Mouse (Mus musculus): ENCODE results near the gene Cir1.

Cir1 gene

DNA sequence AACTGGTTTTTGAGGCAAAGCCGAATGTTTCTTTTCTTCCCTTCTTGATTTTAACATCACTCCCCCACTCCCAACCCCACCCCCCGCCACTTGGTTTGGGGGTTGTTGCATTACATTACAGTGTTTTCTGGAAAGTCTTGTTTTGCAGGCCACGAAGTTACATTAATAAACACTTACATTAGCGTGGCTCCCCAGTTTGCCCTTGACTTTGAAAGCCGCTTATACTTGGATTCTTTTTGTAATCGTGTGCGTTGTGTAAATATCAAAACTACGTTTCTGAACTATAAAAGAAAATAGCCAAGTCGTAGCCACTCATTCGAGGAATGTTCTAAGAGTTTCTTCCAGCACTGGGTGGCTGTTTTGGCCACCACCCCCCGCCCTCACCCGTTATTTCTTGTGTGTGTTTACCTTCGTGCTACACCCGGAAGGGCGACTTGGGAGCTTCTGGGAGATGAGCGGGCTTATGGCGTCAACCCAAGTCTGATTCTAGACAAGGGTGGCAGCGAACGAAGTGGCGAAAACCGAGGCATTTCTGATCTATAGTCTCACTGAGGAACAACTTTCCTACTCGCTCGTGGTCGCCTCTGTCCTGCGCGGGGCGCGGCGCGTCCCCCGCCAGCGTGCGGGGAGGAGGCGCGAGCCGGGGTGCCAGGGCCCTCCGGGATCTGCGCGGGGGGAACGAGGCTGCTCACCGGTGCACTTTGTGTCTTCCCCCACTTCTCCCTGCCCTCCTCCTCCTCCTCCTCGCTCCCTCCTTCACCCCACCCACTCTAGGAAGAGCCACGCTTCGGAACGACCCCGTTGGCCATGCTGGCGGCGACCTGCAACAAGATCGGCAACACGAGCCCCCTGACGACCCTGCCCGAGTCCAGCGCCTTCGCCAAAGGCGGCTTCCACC lies 39.9 kb downstream of the Cir1 start:
- no peak for DNase-seq (ENCODE audit: low spot score)

DNA sequence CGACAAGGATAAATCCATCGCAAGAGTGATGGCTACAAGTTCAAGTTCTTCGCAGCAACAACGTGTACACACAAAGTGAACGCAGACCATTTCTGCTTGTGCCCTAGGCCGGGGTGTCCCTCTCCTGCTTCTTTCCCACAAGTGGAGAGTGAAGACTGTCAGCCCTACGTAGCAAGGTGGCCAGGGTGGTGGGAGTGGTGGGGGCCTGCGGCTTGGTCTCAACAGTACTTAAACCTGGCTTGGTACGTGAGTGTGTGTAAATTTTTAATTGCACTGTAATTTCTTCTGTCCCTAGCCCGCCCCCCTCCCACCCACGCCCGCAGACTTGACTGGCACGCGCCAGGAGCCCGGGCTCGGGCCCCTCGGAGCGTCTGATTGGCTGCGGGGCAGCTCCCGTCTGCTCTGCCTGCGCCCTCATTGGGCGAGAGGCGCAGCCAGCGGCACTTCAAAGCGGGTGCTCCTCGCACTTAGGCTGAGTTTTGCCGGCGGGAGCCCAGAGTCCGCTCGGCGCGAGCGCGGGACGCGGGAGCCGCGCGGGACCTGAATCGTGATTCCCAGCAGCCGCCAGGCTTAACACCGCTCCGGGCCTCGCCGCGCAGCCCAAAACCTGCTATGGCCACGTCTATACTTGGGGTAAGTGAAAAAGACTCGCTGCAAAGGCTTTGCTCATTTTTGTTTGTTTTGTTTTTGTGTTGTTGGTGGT lies 40.9 kb downstream of the Cir1 start, which contains the start of gene Sp9:
TSS of gene Sp9 (plus strand) at position 467 of the 703 bp plus-strand sequence.
- peak; percentile 62 for DNase-seq (ENCODE audit: low spot score)

- DNase-seq (ENCODE audit: low spot score) = peak; percentile 53
These were observed 41.7 kb downstream of the Cir1 start for GRCm38 (mm10) chr2:73270593-73271458.

GRCm38 (mm10) chr2:73270071-73270592 lies 42.4 kb downstream of the Cir1 start:
- no peak for DNase-seq (ENCODE audit: low spot score)

GRCm38 (mm10) chr2:73269666-73270065 lies 42.8 kb downstream of the Cir1 start:
- DNase-seq (ENCODE audit: low spot score) = no peak

DNA sequence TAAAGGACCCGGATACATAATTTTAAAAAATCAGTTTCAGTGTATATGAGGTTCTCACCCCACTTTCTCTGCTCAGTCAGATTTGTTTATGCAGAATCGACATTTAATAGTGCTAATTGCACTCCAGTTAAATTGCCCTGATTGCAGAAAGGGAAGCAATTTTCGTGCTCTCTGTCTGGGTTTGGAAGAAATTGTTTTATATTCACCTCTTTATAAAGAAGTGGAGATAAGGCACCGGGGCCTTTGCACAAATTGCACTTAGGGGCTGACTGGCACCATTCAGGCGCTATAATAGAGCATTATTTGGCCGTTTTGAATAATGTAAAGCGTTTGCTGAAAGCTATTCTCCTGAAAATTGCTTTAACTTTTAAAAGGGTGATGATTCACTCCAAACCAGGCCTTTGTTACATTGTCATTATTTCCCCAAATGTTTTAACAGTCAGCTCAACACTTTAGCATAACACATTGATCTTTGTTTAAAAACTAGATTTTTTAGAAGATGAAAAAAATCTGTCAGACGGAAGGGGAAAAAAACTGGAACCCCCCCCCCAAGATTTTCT lies 43.6 kb downstream of the Cir1 start:
- no peak for DNase-seq (ENCODE audit: low spot score)

GRCm38 (mm10) chr2:73268281-73268680 lies 44.2 kb downstream of the Cir1 start:
- DNase-seq (ENCODE audit: low spot score) = no peak

DNA sequence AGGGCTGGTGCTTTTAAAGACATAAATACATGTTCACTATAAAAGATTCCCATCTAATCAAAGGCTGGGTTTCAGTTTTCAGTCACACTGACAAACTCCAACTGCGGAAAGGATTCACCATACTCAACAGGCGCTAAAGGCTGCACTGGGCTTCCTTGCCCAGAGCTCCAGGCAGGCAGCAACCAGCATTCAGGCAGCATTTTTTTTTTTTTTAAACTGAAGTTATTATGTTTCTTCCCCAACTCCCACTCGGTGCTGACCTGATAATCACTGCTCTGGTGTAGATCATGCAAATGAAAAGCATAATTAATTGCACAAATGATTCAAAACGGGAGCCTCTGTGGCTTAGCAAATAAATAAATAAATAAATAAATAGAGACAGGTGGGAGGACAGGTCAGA lies 44.7 kb downstream of the Cir1 start:
- DNase-seq (ENCODE audit: low spot score) = no peak

- no peak for DNase-seq (ENCODE audit: low spot score)
These were observed 45.3 kb downstream of the Cir1 start for GRCm38 (mm10) chr2:73267231-73267630.

DNA sequence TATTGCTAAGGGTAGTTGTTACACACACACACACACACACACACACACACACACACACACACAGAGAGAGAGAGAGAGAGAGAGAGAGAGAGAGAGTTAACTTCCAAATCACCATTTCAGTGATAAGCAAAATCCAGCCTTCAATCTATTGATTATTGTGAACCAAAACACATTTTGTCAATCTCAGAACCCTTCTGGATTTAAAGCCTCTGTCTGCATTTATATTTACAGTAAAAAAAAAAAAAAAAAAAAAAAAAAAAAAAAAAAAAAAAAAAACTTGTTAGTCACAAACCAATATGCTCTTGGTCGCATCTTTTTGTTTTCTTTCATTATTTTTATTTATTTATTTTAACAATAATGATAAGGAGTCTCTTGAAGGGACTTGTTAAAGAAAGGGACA lies 45.9 kb downstream of the Cir1 start:
- no peak for DNase-seq (ENCODE audit: low spot score)

- DNase-seq (ENCODE audit: low spot score) = no peak
These were observed 46.5 kb downstream of the Cir1 start for GRCm38 (mm10) chr2:73266011-73266410.

DNA sequence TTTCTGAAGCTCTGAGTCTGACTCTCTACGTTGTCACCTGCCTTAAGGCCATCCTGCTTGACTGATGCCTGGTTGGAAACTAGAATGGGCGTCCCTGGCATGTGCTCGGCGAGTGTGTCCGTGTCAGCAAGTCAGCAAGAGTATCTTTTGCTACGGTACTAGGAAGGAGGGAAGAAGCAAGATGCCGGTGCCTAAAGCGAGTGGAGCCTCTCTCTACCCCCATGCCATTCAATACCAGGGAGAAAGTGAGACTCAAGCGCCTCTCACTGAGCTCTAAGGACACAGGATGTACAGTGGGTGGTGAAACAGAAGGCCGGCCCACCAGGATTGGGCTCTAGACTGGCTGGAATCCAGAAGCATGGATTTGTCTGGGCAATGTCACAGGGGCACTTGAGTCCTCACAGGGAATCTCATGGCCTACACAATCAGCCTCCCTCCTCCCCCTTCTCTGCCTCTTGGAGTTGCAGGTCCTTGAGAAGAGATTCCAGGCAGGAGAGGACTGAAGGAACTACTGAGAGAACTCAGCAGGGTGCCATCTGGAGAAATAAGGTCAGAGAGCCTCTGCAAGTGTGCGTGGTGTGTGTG lies 47.8 kb downstream of the Cir1 start:
- DNase-seq (ENCODE audit: low spot score) = no peak

DNA sequence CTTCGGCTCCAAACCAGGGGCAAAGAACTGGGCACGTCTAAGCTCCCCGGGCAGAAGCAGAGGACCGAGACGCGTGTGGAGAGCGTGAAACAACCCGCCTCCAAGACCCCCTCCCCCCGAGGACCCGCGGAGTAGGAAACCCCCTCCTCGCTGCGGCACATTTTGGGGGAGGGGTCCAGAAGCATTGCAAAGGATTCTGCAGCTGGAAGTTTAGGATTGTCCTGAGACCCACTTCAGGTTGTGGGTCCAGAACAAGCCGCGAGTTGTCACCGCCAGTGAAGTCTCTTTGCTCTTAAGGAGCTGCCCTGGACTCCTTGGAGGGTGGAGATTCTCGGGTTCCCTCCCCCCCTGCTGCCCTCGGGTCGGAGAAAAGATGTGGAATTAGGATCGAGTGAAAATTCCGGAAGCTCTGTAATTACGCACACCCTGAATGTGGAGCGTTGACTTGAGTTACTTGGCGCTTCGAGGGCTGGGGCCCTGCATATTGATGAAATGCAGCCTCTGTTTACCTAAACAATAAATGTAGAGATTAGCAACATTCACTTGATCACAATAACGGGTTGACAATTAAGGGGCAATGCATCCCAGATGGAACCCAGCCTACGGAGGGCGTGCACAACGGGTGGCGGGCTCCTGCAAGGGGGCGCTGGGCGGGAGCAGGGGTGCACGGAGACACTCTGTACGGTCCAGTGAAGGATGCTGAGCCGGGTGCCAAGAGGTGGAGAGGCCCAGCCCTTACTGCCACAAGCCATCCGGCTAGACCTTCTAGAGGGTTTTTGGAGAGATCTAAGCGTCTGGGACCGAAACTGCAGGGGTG lies 48.5 kb downstream of the Cir1 start:
- DNase-seq (ENCODE audit: low spot score) = peak; percentile 47

DNA sequence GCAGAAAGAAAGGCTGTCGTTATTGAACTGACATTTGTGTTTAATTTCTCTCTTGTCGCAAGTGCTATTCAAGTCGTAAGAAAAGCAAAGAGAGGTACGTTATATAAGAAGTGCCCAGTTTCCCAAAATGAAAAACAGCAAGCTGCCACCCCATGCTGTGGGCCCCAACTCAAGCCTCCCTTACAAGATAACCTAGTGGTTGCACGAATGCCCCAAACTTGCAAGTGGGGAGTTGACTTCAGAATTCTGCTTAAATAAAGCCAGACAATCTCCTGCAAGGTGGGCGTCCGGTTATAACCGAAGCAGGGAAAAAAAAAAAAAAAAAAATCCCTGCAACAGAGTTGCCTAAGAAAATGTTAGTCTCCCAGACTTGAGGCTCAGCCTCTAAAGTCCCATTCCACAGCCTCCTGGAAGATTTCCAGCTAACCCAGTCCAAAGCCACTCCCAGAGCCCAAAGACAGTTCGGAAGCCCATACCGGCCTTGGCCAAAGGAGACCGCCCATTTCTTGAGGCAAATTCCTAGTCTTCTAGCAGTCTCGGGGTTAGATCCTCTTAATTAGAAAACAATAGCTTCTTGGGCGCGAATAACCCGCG lies 49.2 kb downstream of the Cir1 start:
- no peak for DNase-seq (ENCODE audit: low spot score)

DNA sequence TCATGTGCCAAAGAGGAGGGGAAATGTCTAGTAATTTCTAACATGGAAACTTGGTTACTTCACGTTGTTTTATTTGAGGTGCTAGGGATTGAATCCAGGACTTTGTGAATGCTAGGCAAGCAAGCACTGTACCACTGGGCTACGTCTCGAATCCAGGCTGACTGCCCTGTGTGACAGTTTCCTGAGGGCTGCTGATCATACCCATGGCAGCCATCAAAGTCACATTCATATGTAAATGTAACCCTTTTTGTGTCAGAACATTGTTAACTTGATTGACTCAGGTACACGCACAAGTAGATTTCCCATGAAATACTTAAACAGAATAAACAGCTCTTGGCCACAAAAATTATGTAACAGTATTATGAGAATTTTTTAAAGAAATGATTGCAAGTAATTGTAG lies 63.8 kb downstream of the Cir1 start:
- DNase-seq (ENCODE audit: low spot score) = no peak

DNA sequence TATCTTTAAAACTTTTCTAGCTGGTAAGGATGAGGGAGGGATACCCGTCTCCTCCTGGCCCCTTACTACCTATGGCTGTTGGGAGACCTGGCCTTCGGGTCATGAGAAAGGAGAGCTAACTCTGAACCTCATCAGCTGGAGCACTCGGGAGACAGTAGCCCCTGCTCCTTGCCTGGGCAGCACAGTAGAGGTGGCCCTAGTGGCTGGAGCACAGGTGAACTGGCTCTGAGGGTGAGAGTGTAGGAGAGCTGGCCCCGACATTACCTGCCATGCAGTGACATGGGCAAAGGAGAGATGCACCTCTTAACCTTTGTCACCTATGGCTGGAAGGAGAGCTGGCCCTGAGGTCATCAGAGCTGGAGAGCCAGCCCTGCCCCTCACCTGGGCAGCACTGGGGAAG lies 71.2 kb downstream of the Cir1 start:
- no peak for DNase-seq (ENCODE audit: low spot score)
